8 mouse cellular contexts compared by ENCODE assay signal in the genomic region with DNA sequence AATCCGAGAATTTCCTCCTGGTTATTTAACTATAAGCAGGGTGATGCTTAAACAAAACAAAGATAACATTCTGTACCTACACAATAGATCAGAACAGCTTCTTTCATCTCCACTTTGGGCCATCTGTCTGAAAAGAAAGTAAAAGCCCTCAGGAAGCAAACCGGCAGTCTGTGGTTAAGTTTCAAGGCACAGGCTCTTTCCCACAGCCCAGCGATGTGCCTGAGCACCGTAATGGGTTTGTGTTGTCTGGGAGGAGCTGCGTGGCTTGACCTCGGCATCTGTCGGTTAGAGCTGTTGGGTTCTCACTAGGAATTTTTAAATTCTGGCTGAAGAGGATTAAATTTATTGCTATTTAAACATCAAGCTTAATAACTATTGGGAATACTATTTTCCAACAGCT.
DNase-seq lines count a peak whose midpoint lies in the region; ATAC-seq lines count a peak whose summit lies in the region.

No protein-coding gene starts in this region.

- H3K27ac ChIP-seq in limb, embryonic 13.5 days, result no peak overlapping the region
- H3K27ac ChIP-seq in limb, embryonic 10.5 days, result no peak overlapping the region
- H3K27ac ChIP-seq in embryonic facial prominence, embryonic 13.5 days, result no peak overlapping the region
- no peak overlapping the region for H3K27ac ChIP-seq in liver, embryonic 13.5 days
- peak overlapping the region; percentile 65 for H3K27ac ChIP-seq in neural tube, embryonic 15.5 days (replicated peaks)

- no peak for DNase-seq in limb, embryonic 10.5 days (ENCODE audit: low spot score)
- no peak for DNase-seq in liver, embryonic 13.5 days
- DNase-seq in layer of hippocampus, postnatal 10 days (ENCODE audit: low spot score in 2 of 2), result no peak
- no peak for DNase-seq in gastrocnemius, adult 8-10 months (ENCODE audit: low spot score in 2 of 2)
- no peak for DNase-seq in right cerebral cortex, postnatal 10 days (ENCODE audit: low spot score in 2 of 2)

- H3K36me3 ChIP-seq in limb, embryonic 13.5 days, result no peaks in the 10 kb centered on the region
- no peaks in the 10 kb centered on the region for H3K36me3 ChIP-seq in limb, embryonic 10.5 days
- H3K36me3 ChIP-seq in embryonic facial prominence, embryonic 13.5 days, result peaks cover 4% of the 10 kb centered on the region; the same call in 1 of the 2 replicates
- H3K36me3 ChIP-seq in liver, embryonic 13.5 days, result no peaks in the 10 kb centered on the region
- H3K36me3 ChIP-seq in neural tube, embryonic 15.5 days, result no peaks in the 10 kb centered on the region

- H3K4me2 ChIP-seq in limb, embryonic 13.5 days (replicated peaks), result peak overlapping the region; percentile 27
- 0 out of 2 replicates have a peak overlapping the region, but pooled peaks have one; percentile 7 for H3K4me2 ChIP-seq in embryonic facial prominence, embryonic 13.5 days
- H3K4me2 ChIP-seq in liver, embryonic 13.5 days, result peak overlapping the region; percentile 47
- H3K4me2 ChIP-seq in neural tube, embryonic 15.5 days, result peak overlapping the region; percentile 19

- no peak for ATAC-seq in limb, embryonic 13.5 days (ENCODE audit: low FRiP score, low read depth)
- ATAC-seq in embryonic facial prominence, embryonic 13.5 days (ENCODE audit: insufficient number of reproducible peaks, insufficient read depth, low FRiP score, low TSS enrichment, low read depth), result no peak
- ATAC-seq in liver, embryonic 13.5 days (ENCODE audit: low read depth), result no peak
- no peak for ATAC-seq in neural tube, embryonic 15.5 days (ENCODE audit: low FRiP score)

- H3K9ac ChIP-seq in limb, embryonic 13.5 days, result no peak overlapping the region
- no peak overlapping the region for H3K9ac ChIP-seq in embryonic facial prominence, embryonic 13.5 days
- H3K9ac ChIP-seq in liver, embryonic 13.5 days, result no peak overlapping the region
- no peak overlapping the region for H3K9ac ChIP-seq in neural tube, embryonic 15.5 days (replicated peaks)

- no peak overlapping the region for H3K4me3 ChIP-seq in limb, embryonic 13.5 days
- H3K4me3 ChIP-seq in limb, embryonic 10.5 days, result no peak overlapping the region
- no peak overlapping the region for H3K4me3 ChIP-seq in embryonic facial prominence, embryonic 13.5 days
- peak overlapping the region; percentile 29 for H3K4me3 ChIP-seq in liver, embryonic 13.5 days (replicated peaks)
- no peak overlapping the region for H3K4me3 ChIP-seq in neural tube, embryonic 15.5 days (replicated peaks)

- WGBS in limb, embryonic 13.5 days, result 38% methylated on average over 7 of the region's 7 CpGs
- WGBS in limb, embryonic 10.5 days, result 59% methylated on average over 7 of the region's 7 CpGs
- WGBS in embryonic facial prominence, embryonic 13.5 days, result 12% methylated on average over 7 of the region's 7 CpGs
- WGBS in liver, embryonic 13.5 days (ENCODE audit: insufficient replicate concordance), result 14% methylated on average over 7 of the region's 7 CpGs
- WGBS in neural tube, embryonic 15.5 days, result 4% methylated on average over 7 of the region's 7 CpGs

- peaks cover 11% of the 10 kb centered on the region; the same call in 1 of the 2 replicates for H3K4me1 ChIP-seq in limb, embryonic 13.5 days
- H3K4me1 ChIP-seq in limb, embryonic 10.5 days, result peaks cover 5% of the 10 kb centered on the region; the same call in 1 of the 2 replicates
- peaks cover 23% of the 10 kb centered on the region; the same call in 1 of the 2 replicates for H3K4me1 ChIP-seq in embryonic facial prominence, embryonic 13.5 days
- peaks cover 24% of the 10 kb centered on the region for H3K4me1 ChIP-seq in liver, embryonic 13.5 days (replicated peaks)
- H3K4me1 ChIP-seq in neural tube, embryonic 15.5 days, result peaks cover 33% of the 10 kb centered on the region

- H3K9me3 ChIP-seq in limb, embryonic 13.5 days, result no peaks in the 10 kb centered on the region
- no peaks in the 10 kb centered on the region for H3K9me3 ChIP-seq in limb, embryonic 10.5 days (replicated peaks)
- H3K9me3 ChIP-seq in embryonic facial prominence, embryonic 13.5 days, result no peaks in the 10 kb centered on the region
- no peaks in the 10 kb centered on the region for H3K9me3 ChIP-seq in liver, embryonic 13.5 days (replicated peaks)
- H3K9me3 ChIP-seq in neural tube, embryonic 15.5 days (replicated peaks), result no peaks in the 10 kb centered on the region

- no peaks in the 10 kb centered on the region for H3K27me3 ChIP-seq in limb, embryonic 13.5 days
- H3K27me3 ChIP-seq in limb, embryonic 10.5 days (ENCODE audit: low read depth, poor library complexity, severe bottlenecking), result no peaks in the 10 kb centered on the region
- no peaks in the 10 kb centered on the region for H3K27me3 ChIP-seq in embryonic facial prominence, embryonic 13.5 days
- no peaks in the 10 kb centered on the region for H3K27me3 ChIP-seq in liver, embryonic 13.5 days
- no peaks in the 10 kb centered on the region for H3K27me3 ChIP-seq in neural tube, embryonic 15.5 days (replicated peaks)
